Mouse (Mus musculus): ENCODE measurements around the gene Dlg2.

Dlg2 gene

GRCm38 (mm10) chr7:92437168-92437567 lies 1960.7 kb downstream of the Dlg2 start:
- no peak for DNase-seq (ENCODE audit: extremely low spot score, low read depth, low spot score)

- no peak for DNase-seq (ENCODE audit: extremely low spot score, low read depth, low spot score)
Observed at GRCm38 (mm10) chr7:92439503-92440487, 1963.3 kb downstream of the Dlg2 start.

GRCm38 (mm10) chr7:92441611-92442010 lies 1965.1 kb downstream of the Dlg2 start:
- DNase-seq (ENCODE audit: extremely low spot score, low read depth, low spot score) = no peak

- DNase-seq (ENCODE audit: extremely low spot score, low read depth, low spot score) = no peak
Observed at GRCm38 (mm10) chr7:92442082-92442481, 1965.6 kb downstream of the Dlg2 start.

- DNase-seq (ENCODE audit: extremely low spot score, low read depth, low spot score) = no peak
Observed at GRCm38 (mm10) chr7:92447938-92448337, 1971.5 kb downstream of the Dlg2 start.

GRCm38 (mm10) chr7:92448782-92449575 lies 1972.5 kb downstream of the Dlg2 start:
- DNase-seq (ENCODE audit: extremely low spot score, low read depth, low spot score) = no peak

GRCm38 (mm10) chr7:92454176-92454575 lies 1977.7 kb downstream of the Dlg2 start:
- no peak for DNase-seq (ENCODE audit: extremely low spot score, low read depth, low spot score)

- DNase-seq (ENCODE audit: extremely low spot score, low read depth, low spot score) = no peak
Observed at GRCm38 (mm10) chr7:92455927-92456326, 1979.5 kb downstream of the Dlg2 start.

- DNase-seq (ENCODE audit: extremely low spot score, low read depth, low spot score) = peak; percentile 6
Observed at GRCm38 (mm10) chr7:92457791-92458190, 1981.3 kb downstream of the Dlg2 start.

- DNase-seq (ENCODE audit: extremely low spot score, low read depth, low spot score) = no peak
Observed at GRCm38 (mm10) chr7:92458308-92458707, 1981.8 kb downstream of the Dlg2 start.

GRCm38 (mm10) chr7:92460578-92460977 lies 1984.1 kb downstream of the Dlg2 start:
- no peak for DNase-seq (ENCODE audit: extremely low spot score, low read depth, low spot score)

- no peak for DNase-seq (ENCODE audit: extremely low spot score, low read depth, low spot score)
Observed at GRCm38 (mm10) chr7:92461256-92461655, 1984.8 kb downstream of the Dlg2 start.

GRCm38 (mm10) chr7:92463080-92463877 lies 1986.8 kb downstream of the Dlg2 start:
- no peak for DNase-seq (ENCODE audit: extremely low spot score, low read depth, low spot score)

- no peak for DNase-seq (ENCODE audit: extremely low spot score, low read depth, low spot score)
Observed at GRCm38 (mm10) chr7:92464290-92464689, 1987.8 kb downstream of the Dlg2 start.

GRCm38 (mm10) chr7:92479143-92479542 lies 2002.7 kb downstream of the Dlg2 start:
- no peak for DNase-seq (ENCODE audit: extremely low spot score, low read depth, low spot score)

- DNase-seq (ENCODE audit: extremely low spot score, low read depth, low spot score) = no peak
Observed at GRCm38 (mm10) chr7:92479748-92480147, 2003.3 kb downstream of the Dlg2 start.

- no peak for DNase-seq (ENCODE audit: extremely low spot score, low read depth, low spot score)
Observed at GRCm38 (mm10) chr7:92483346-92483745, 2006.9 kb downstream of the Dlg2 start.

- DNase-seq (ENCODE audit: extremely low spot score, low read depth, low spot score) = no peak
Observed at GRCm38 (mm10) chr7:92485881-92486710, 2009.6 kb downstream of the Dlg2 start.

- DNase-seq (ENCODE audit: extremely low spot score, low read depth, low spot score) = no peak
Observed at GRCm38 (mm10) chr7:92486878-92487277, 2010.4 kb downstream of the Dlg2 start.

- DNase-seq (ENCODE audit: extremely low spot score, low read depth, low spot score) = no peak
Observed at GRCm38 (mm10) chr7:92492262-92492661, 2015.8 kb downstream of the Dlg2 start.

Data from hindlimb bud, embryonic 11.5 days (tissue).